Mouse (Mus musculus) heart, embryonic 10.5 days (tissue): Measurements from ENCODE around the gene Dennd5a. TPM values are rescaled to one million over a fixed set of nuclear protein-coding genes. Genes with fewer than 3 reads are reported as not detected.

Experiments used
- polyA plus RNA-seq: library from polyadenylated mRNA; unstranded; fragments of >200 nt; fragmentation: Nextera tagmentation; extraction: Ambion mirVana; gene quantifications from 2 replicates; pipeline ENCODE4 v1.2.1, GENCODE M21; 2016

The Dennd5a gene
- polyA plus RNA-seq, 1 experiment from 2014 or later: 28.4 TPM

Other genes with a start within 250 kb of the Dennd5a start
- 0.11 TPM in 1 of 2 replicates, not detected in the other for gene BC051019, start 236.6 kb downstream of the Dennd5a start, polyA plus RNA-seq
- not detected in 2 replicates for gene Ascl3, start 228.7 kb downstream of the Dennd5a start, polyA plus RNA-seq
- 45.9 and 58.4 TPM in 2 replicates for gene Tmem9b, start 207.6 kb downstream of the Dennd5a start, polyA plus RNA-seq
- 0.24 and 1.3 TPM in 2 replicates for gene Nrip3, start 178.4 kb downstream of the Dennd5a start, polyA plus RNA-seq
- gene Scube2, start 94.8 kb downstream of the Dennd5a start, polyA plus RNA-seq: 4.7 and 11.3 TPM in 2 replicates
- gene Tmem41b, start 26.5 kb upstream of the Dennd5a start, polyA plus RNA-seq: 61.1 and 65.6 TPM in 2 replicates
- gene Ipo7, start 57.8 kb upstream of the Dennd5a start, polyA plus RNA-seq: 38.4 and 43.9 TPM in 2 replicates
- 18.7 and 19.0 TPM in 2 replicates for gene Zfp143, start 100.7 kb upstream of the Dennd5a start, polyA plus RNA-seq
- 25.1 and 29.0 TPM in 2 replicates for gene Wee1, start 161.6 kb upstream of the Dennd5a start, polyA plus RNA-seq